Mouse (Mus musculus): Measurements from ENCODE around the gene Lmna. TPM values are rescaled to one million over a fixed set of nuclear protein-coding genes. Genes with fewer than 3 reads are reported as not detected.

The Lmna gene
- total RNA-seq, 2 experiments from 2014 or later = 48.2 to 182 TPM

Other genes starting within 250 kb of the Lmna start
- gene Gm38392, start 222.7 kb downstream of the Lmna start, total RNA-seq (2015; ENCODE audit: low replicate concordance) = not detected in 2 replicates
- gene Gm38392, start 222.7 kb downstream of the Lmna start, total RNA-seq (2017; ENCODE audit: low replicate concordance) = not detected in 2 replicates
- not detected in 2 replicates for gene Tsacc, start 213.0 kb downstream of the Lmna start, total RNA-seq (2015; ENCODE audit: low replicate concordance)
- gene Tsacc, start 213.0 kb downstream of the Lmna start, total RNA-seq (2017; ENCODE audit: low replicate concordance) = not detected in 2 replicates
- 105 and 118 TPM in 2 replicates for gene Cct3, start 212.8 kb downstream of the Lmna start, total RNA-seq (2015; ENCODE audit: low replicate concordance)
- 43.0 and 53.2 TPM in 2 replicates for gene Cct3, start 212.8 kb downstream of the Lmna start, total RNA-seq (2017; ENCODE audit: low replicate concordance)
- gene Glmp, start 184.9 kb downstream of the Lmna start, total RNA-seq (2015; ENCODE audit: low replicate concordance) = 17.7 and 47.4 TPM in 2 replicates
- 5.0 and 10.4 TPM in 2 replicates for gene Glmp, start 184.9 kb downstream of the Lmna start, total RNA-seq (2017; ENCODE audit: low replicate concordance)
- not detected in 2 replicates for gene Tmem79, start 173.8 kb downstream of the Lmna start, total RNA-seq (2015; ENCODE audit: low replicate concordance)
- 1.2 and 1.8 TPM in 2 replicates for gene Tmem79, start 173.8 kb downstream of the Lmna start, total RNA-seq (2017; ENCODE audit: low replicate concordance)
- gene Smg5, start 173.7 kb downstream of the Lmna start, total RNA-seq (2015; ENCODE audit: low replicate concordance) = 34.8 and 40.7 TPM in 2 replicates
- gene Smg5, start 173.7 kb downstream of the Lmna start, total RNA-seq (2017; ENCODE audit: low replicate concordance) = 85.6 and 88.2 TPM in 2 replicates
- not detected in 2 replicates for gene Paqr6, start 145.4 kb downstream of the Lmna start, total RNA-seq (2015; ENCODE audit: low replicate concordance)
- 1.3 TPM in 1 of 2 replicates, not detected in the other for gene Paqr6, start 145.4 kb downstream of the Lmna start, total RNA-seq (2017; ENCODE audit: low replicate concordance)
- gene Bglap3, start 137.2 kb downstream of the Lmna start, total RNA-seq (2015; ENCODE audit: low replicate concordance) = not detected in 2 replicates
- not detected in 2 replicates for gene Bglap3, start 137.2 kb downstream of the Lmna start, total RNA-seq (2017; ENCODE audit: low replicate concordance)
- gene Bglap2, start 131.3 kb downstream of the Lmna start, total RNA-seq (2015; ENCODE audit: low replicate concordance) = not detected in 2 replicates
- 3.9 TPM in 1 of 2 replicates, not detected in the other for gene Bglap2, start 131.3 kb downstream of the Lmna start, total RNA-seq (2017; ENCODE audit: low replicate concordance)
- 3.6 TPM in 1 of 2 replicates, not detected in the other for gene Bglap, start 125.5 kb downstream of the Lmna start, total RNA-seq (2015; ENCODE audit: low replicate concordance)
- gene Bglap, start 125.5 kb downstream of the Lmna start, total RNA-seq (2017; ENCODE audit: low replicate concordance) = not detected in 2 replicates
- gene Pmf1, start 99.6 kb downstream of the Lmna start, total RNA-seq (2015; ENCODE audit: low replicate concordance) = 182 and 196 TPM in 2 replicates
- 100 and 121 TPM in 2 replicates for gene Pmf1, start 99.6 kb downstream of the Lmna start, total RNA-seq (2017; ENCODE audit: low replicate concordance)
- gene Slc25a44, start 84.8 kb downstream of the Lmna start, total RNA-seq (2015; ENCODE audit: low replicate concordance) = 34.0 and 35.3 TPM in 2 replicates
- gene Slc25a44, start 84.8 kb downstream of the Lmna start, total RNA-seq (2017; ENCODE audit: low replicate concordance) = 34.8 and 40.5 TPM in 2 replicates
- gene Sema4a, start 48.8 kb downstream of the Lmna start, total RNA-seq (2015; ENCODE audit: low replicate concordance) = 11.9 and 14.7 TPM in 2 replicates
- 4.5 and 15.1 TPM in 2 replicates for gene Sema4a, start 48.8 kb downstream of the Lmna start, total RNA-seq (2017; ENCODE audit: low replicate concordance)
- gene Mex3a, start 22.4 kb upstream of the Lmna start, total RNA-seq (2015; ENCODE audit: low replicate concordance) = 0.42 TPM in 1 of 2 replicates, not detected in the other
- gene Mex3a, start 22.4 kb upstream of the Lmna start, total RNA-seq (2017; ENCODE audit: low replicate concordance) = 0.08 and 0.26 TPM in 2 replicates
- not detected in 2 replicates for gene Rab25, start 38.3 kb upstream of the Lmna start, total RNA-seq (2015; ENCODE audit: low replicate concordance)
- not detected in 2 replicates for gene Rab25, start 38.3 kb upstream of the Lmna start, total RNA-seq (2017; ENCODE audit: low replicate concordance)
- gene Lamtor2, start 43.1 kb upstream of the Lmna start, total RNA-seq (2015; ENCODE audit: low replicate concordance) = 9.0 and 12.6 TPM in 2 replicates
- 7.7 and 23.3 TPM in 2 replicates for gene Lamtor2, start 43.1 kb upstream of the Lmna start, total RNA-seq (2017; ENCODE audit: low replicate concordance)
- 8.6 and 10.1 TPM in 2 replicates for gene Ubqln4, start 43.8 kb upstream of the Lmna start, total RNA-seq (2015; ENCODE audit: low replicate concordance)
- gene Ubqln4, start 43.8 kb upstream of the Lmna start, total RNA-seq (2017; ENCODE audit: low replicate concordance) = 6.3 and 7.6 TPM in 2 replicates
- gene Ssr2, start 65.9 kb upstream of the Lmna start, total RNA-seq (2015; ENCODE audit: low replicate concordance) = 97.7 and 101 TPM in 2 replicates
- gene Ssr2, start 65.9 kb upstream of the Lmna start, total RNA-seq (2017; ENCODE audit: low replicate concordance) = 23.9 and 50.2 TPM in 2 replicates
- gene Arhgef2, start 96.0 kb upstream of the Lmna start, total RNA-seq (2015; ENCODE audit: low replicate concordance) = 17.7 and 23.9 TPM in 2 replicates
- 12.7 and 15.7 TPM in 2 replicates for gene Arhgef2, start 96.0 kb upstream of the Lmna start, total RNA-seq (2017; ENCODE audit: low replicate concordance)
- not detected in 2 replicates for gene Rxfp4, start 143.2 kb upstream of the Lmna start, total RNA-seq (2015; ENCODE audit: low replicate concordance)
- not detected in 2 replicates for gene Rxfp4, start 143.2 kb upstream of the Lmna start, total RNA-seq (2017; ENCODE audit: low replicate concordance)
- 56.9 and 69.2 TPM in 2 replicates for gene Khdc4, start 175.8 kb upstream of the Lmna start, total RNA-seq (2015; ENCODE audit: low replicate concordance)
- 37.8 and 62.8 TPM in 2 replicates for gene Khdc4, start 175.8 kb upstream of the Lmna start, total RNA-seq (2017; ENCODE audit: low replicate concordance)
- 13.0 and 20.2 TPM in 2 replicates for gene Rit1, start 206.9 kb upstream of the Lmna start, total RNA-seq (2015; ENCODE audit: low replicate concordance)
- 27.6 and 45.9 TPM in 2 replicates for gene Rit1, start 206.9 kb upstream of the Lmna start, total RNA-seq (2017; ENCODE audit: low replicate concordance)